Mouse (Mus musculus) heart, embryonic 12.5 days (tissue): ENCODE results near the gene Tnks2. TPM values are rescaled to one million over a fixed set of nuclear protein-coding genes. Genes with fewer than 3 reads are reported as not detected.
"Not testable (repeated sequence)": the region's sequence is repeated elsewhere in the genome, so short reads cannot be mapped to it uniquely, and the experiment has no call there.

ENCODE experiments used
- ATAC-seq: fragments of 200-750 bp; cut with Nextera tagmentation; 2 replicates; pipeline ENCODE4 v1.8.0; 2017; ENCODE audit warnings: moderate TSS enrichment, moderate library complexity; ENCODE audit not compliant: insufficient number of reproducible peaks, low FRiP score
- H3K27ac ChIP-seq: fragments of 300-500 bp; sonication (generic); 2 replicates; pipeline ENCODE4 v1.5.1; 2016; ENCODE audit warnings: mild to moderate bottlenecking, moderate library complexity; ENCODE audit not compliant: poor library complexity, severe bottlenecking
- H3K27me3 ChIP-seq: fragments of 300-500 bp; sonication (generic); replicated peaks from 2 replicates; pipeline ENCODE4 v1.6.1; 2016; ENCODE audit warnings: mild to moderate bottlenecking, moderate library complexity
- H3K36me3 ChIP-seq: fragments of 300-500 bp; sonication (generic); 2 replicates; pipeline ENCODE4 v1.6.1; 2016; ENCODE audit warnings: mild to moderate bottlenecking, moderate library complexity
- H3K4me1 ChIP-seq: fragments of 300-500 bp; sonication (generic); replicated peaks from 2 replicates; pipeline ENCODE4 v1.6.1; 2016; ENCODE audit warnings: mild to moderate bottlenecking
- H3K4me2 ChIP-seq: fragments of 300-500 bp; sonication (generic); 2 replicates; pipeline ENCODE4 v1.6.1; 2016; ENCODE audit warnings: mild to moderate bottlenecking, moderate library complexity
- H3K4me3 ChIP-seq: fragments of 300-500 bp; sonication (generic); 2 replicates; pipeline ENCODE4 v1.5.1; 2016; ENCODE audit warnings: mild to moderate bottlenecking
- H3K9ac ChIP-seq: fragments of 300-500 bp; sonication (generic); 2 replicates; pipeline ENCODE4 v1.6.1; 2016; ENCODE audit warnings: mild to moderate bottlenecking, moderate library complexity
- H3K9me3 ChIP-seq: fragments of 300-500 bp; sonication (generic); replicated peaks from 2 replicates; pipeline ENCODE4 v1.6.1; 2016; ENCODE audit warnings: mild to moderate bottlenecking, moderate library complexity
- whole genome bisulfite sequencing: fragments of 180-500 bp; shearing (Covaris S2); methylation state at CpG from one replicate; pipeline ENCODE4 v1.1.7; 2016; 5-methylcytosine and 5-hydroxymethylcytosine counted together
- polyA plus RNA-seq: library from polyadenylated mRNA; unstranded; fragments of >200 nt; fragmentation: Nextera tagmentation; extraction: Ambion mirVana; gene quantifications from 2 replicates; pipeline ENCODE4 v1.2.1, GENCODE M21; 2016

Tnks2 gene
- polyA plus RNA-seq, 1 experiment from 2014 or later: 81.3 TPM

GRCm38 (mm10) chr19:36867416-36867815, 33.4 kb downstream of the Tnks2 start:
- ATAC-seq: no peak
- Histone ChIP-seq H3K27ac (no peak overlapping the region), H3K4me3 (no peak overlapping the region), H3K27me3 (no peaks in the 10 kb centered on the region), H3K4me2 (no peak overlapping the region), H3K9ac (no peak overlapping the region), H3K9me3 (no peaks in the 10 kb centered on the region), H3K36me3 (peaks cover 67% of the 10 kb centered on the region), H3K4me1 (no peaks in the 10 kb centered on the region)
- 93% methylated on average over 8 of the region's 8 CpGs for WGBS

DNA sequence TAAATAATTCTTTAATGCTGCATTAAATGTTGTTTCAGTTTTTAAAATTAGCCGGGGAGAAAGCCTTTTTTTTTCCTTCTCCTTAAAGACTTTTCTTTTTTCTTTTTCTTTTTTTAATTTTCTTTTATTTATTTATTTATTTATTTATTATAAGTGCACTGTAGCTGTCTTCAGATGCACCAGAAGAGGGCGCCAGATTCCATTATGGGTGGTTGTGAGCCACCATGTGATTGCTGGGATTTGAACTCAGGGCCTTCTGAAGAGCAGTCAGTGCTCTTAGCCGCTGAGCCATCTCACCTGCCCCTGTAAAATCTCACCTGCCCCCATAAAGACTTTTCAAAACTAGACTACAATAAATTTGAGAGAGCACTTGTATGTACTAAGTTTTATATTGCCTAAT, 34.6 kb downstream of the Tnks2 start:
- not testable (repeated sequence) for H3K9ac ChIP-seq, H3K4me3 ChIP-seq, ATAC-seq, H3K27ac ChIP-seq, H3K4me2 ChIP-seq, H3K27me3 ChIP-seq, H3K9me3 ChIP-seq, H3K4me1 ChIP-seq
- WGBS: 76% methylated on average over 3 of the region's 3 CpGs
- H3K36me3 ChIP-seq: peaks cover 68% of the 10 kb centered on the region

DNA sequence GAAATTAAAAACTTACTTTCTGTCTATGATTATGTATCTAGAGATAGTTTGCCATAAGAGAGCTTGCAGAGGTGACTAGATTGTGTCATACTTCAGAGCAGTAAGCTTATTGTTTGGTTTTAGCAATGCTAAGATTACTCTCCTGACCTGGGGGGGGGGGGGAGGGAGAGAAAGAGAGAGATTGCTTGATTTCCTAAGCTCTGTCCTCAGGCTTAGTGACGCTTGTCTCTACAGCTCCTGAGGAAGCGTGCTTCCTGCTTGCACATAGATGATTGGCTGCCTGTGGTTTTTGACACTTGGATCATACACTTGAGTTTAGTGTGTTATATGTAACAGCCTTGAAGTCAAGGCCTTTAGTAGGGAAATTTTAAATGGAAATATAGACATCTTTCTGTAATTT, 40.6 kb downstream of the Tnks2 start:
- ATAC-seq: no peak
- Histone ChIP-seq H3K9me3 (no peaks in the 10 kb centered on the region), H3K9ac (no peak overlapping the region), H3K4me3 (no peak overlapping the region), H3K4me1 (peaks cover 15% of the 10 kb centered on the region), H3K27me3 (no peaks in the 10 kb centered on the region), H3K4me2 (no peak overlapping the region), H3K36me3 (peaks cover 69% of the 10 kb centered on the region), H3K27ac (no peak overlapping the region)
- WGBS: 85% methylated on average over 2 of the region's 2 CpGs

DNA sequence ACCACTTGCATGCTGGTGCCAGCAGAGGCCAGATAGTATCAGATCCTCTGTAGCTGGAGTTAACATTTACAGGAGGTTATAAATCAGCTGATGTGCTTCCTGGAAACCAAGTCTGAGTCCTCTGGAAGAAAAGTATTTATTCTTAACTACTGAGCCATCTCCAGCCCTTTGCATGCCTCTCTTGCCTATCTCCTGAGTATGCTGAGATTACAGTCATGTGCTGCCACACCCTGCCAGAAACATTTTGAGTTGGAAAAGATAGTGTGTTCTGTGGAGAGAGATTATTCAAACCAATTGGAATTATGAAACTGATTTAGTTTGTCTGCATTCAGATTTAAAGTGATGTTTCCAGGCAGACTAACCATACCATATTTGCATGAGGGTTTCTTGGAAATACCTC, 43.3 kb downstream of the Tnks2 start:
- Histone ChIP-seq H3K4me2 (no peak overlapping the region), H3K36me3 (peaks cover 78% of the 10 kb centered on the region), H3K27me3 (no peaks in the 10 kb centered on the region), H3K4me1 (peaks cover 15% of the 10 kb centered on the region), H3K4me3 (no peak overlapping the region), H3K27ac (peak overlapping the region; percentile 43; the same call in 1 of the 2 replicates), H3K9ac (no peak overlapping the region), H3K9me3 (no peaks in the 10 kb centered on the region)
- ATAC-seq: no peak

DNA sequence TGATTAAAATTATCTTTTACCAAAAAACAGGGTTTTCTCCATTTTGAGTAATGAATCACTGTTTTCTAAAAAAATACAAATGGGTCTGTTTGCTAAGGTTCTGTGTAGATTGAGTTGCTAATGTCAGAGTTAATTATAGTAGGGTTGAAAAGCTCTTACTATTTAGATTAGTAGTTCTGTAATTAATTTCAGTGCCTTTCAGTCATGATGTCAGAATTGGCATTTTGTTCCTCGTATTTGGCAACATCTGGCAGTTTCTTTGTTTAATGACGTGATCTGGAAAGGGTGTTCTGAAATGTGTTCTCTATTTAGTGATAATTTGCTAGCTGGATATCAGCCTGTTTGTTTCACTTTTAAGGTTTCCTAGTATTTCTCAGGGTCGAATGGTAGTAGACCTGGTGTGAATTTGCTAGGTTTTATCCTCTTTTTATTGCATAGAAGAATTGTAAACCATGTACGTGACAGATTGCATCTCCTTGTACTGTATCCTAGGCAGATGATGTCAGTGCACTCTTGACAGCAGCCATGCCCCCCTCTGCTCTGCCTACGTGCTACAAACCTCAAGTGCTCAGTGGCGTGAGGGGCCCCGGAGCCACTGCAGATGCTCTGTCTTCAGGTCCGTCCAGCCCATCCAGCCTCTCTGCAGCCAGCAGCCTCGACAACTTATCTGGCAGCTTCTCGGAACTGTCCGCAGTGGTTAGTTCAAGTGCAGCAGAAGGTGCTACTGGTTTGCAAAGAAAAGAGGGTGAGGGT, 44.9 kb downstream of the Tnks2 start:
- 51% methylated on average over 11 of the region's 11 CpGs for WGBS
- peak overlapping the region; percentile 73 for H3K27ac ChIP-seq
- no peak overlapping the region; the same call in 1 of the 2 replicates for H3K4me2 ChIP-seq
- H3K9ac ChIP-seq: no peak overlapping the region
- H3K36me3 ChIP-seq: peaks cover 81% of the 10 kb centered on the region
- peaks cover 15% of the 10 kb centered on the region for H3K4me1 ChIP-seq
- H3K27me3 ChIP-seq: no peaks in the 10 kb centered on the region
- H3K9me3 ChIP-seq: no peaks in the 10 kb centered on the region
- 0 out of 2 replicates have a peak, but pooled peaks have one; percentile 72 for ATAC-seq
- no peak overlapping the region for H3K4me3 ChIP-seq

DNA sequence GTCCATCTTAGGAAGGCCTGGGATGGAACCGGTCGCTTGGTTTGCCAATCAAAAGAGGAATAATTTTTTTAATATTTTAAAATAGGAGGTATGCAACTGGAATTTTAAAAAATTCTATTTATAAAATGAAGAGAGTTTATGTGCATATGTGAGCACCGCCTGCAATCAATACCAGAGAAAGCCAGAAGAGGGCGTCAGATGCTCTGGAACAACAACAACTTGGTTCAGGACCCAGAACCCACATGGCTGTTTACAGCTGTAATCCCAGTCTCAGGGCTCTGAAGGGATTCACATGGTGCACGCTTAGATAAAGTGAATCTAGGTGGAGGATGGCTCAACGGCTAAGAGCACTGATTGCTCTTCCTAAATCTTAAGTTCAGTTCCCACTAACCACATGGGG, 49.1 kb downstream of the Tnks2 start:
- no peak for ATAC-seq
- Histone ChIP-seq H3K36me3 (peaks cover 78% of the 10 kb centered on the region), H3K4me3 (no peak overlapping the region)

GRCm38 (mm10) chr19:36886316-36886715, 52.3 kb downstream of the Tnks2 start:
- WGBS: 83% methylated on average over 2 of the region's 2 CpGs
- Histone ChIP-seq H3K4me1 (0 out of 2 replicates have a peak, but pooled peaks cover 4% of the 10 kb centered on the region), H3K27me3 (no peaks in the 10 kb centered on the region), H3K4me3 (no peak overlapping the region), H3K27ac (no peak overlapping the region), H3K4me2 (no peak overlapping the region), H3K36me3 (peaks cover 88% of the 10 kb centered on the region), H3K9ac (no peak overlapping the region), H3K9me3 (no peaks in the 10 kb centered on the region)
- ATAC-seq: no peak

More for the DNA sequence above, 49.1 kb downstream of the Tnks2 start:
- H3K27me3 ChIP-seq: no peaks in the 10 kb centered on the region
- H3K9me3 ChIP-seq: no peaks in the 10 kb centered on the region
- no peak overlapping the region for H3K4me2 ChIP-seq
- no peak overlapping the region for H3K9ac ChIP-seq
- peaks cover 8% of the 10 kb centered on the region; the same call in 1 of the 2 replicates for H3K4me1 ChIP-seq
- H3K27ac ChIP-seq: no peak overlapping the region
- 86% methylated on average over 6 of the region's 6 CpGs for WGBS

DNA sequence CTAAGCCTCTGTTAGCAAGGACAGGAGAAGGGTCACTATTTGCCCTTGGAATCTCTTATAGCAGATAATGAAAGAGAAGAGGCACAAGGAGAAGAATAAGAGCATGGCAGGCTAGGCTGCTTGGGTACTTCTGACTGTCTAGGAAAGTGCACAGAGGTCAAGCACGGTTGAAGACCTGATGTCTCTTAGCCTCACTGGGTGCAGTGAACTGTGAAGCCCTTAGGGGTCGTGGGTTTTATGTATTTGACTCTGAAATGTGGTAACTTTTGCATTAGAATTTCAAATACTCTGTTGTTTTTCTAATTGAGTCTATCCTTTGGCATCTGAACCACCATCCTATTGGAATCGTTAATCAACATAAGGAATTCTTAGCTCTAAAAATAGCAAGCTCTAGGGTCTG, 53.7 kb downstream of the Tnks2 start:
- H3K9ac ChIP-seq: no peak overlapping the region
- no peak overlapping the region for H3K4me2 ChIP-seq
- H3K4me1 ChIP-seq: 0 out of 2 replicates have a peak, but pooled peaks cover 4% of the 10 kb centered on the region
- H3K9me3 ChIP-seq: no peaks in the 10 kb centered on the region
- no peak overlapping the region for H3K4me3 ChIP-seq
- H3K27ac ChIP-seq: no peak overlapping the region
- H3K36me3 ChIP-seq: peaks cover 83% of the 10 kb centered on the region
- H3K27me3 ChIP-seq: no peaks in the 10 kb centered on the region
- WGBS: 78% methylated on average over 3 of the region's 3 CpGs
- no peak for ATAC-seq

- no peak overlapping the region for H3K27ac ChIP-seq
- no peak overlapping the region for H3K4me2 ChIP-seq
- H3K4me3 ChIP-seq: no peak overlapping the region
- no peak for ATAC-seq
- peaks cover 70% of the 10 kb centered on the region for H3K36me3 ChIP-seq
- H3K9me3 ChIP-seq: no peaks in the 10 kb centered on the region
- peaks cover 5% of the 10 kb centered on the region for H3K4me1 ChIP-seq
- 93% methylated on average over 3 of the region's 3 CpGs for whole genome bisulfite sequencing
- H3K9ac ChIP-seq: no peak overlapping the region
- no peaks in the 10 kb centered on the region for H3K27me3 ChIP-seq
Measured at GRCm38 (mm10) chr19:36891746-36892145, 57.7 kb downstream of the Tnks2 start.

- WGBS: 28% methylated on average over 10 of the region's 10 CpGs
- ATAC-seq: no peak
- H3K4me1 ChIP-seq: peaks cover 5% of the 10 kb centered on the region
- peaks cover 23% of the 10 kb centered on the region for H3K36me3 ChIP-seq
- no peak overlapping the region for H3K4me3 ChIP-seq
- H3K27me3 ChIP-seq: no peaks in the 10 kb centered on the region
- no peak overlapping the region for H3K9ac ChIP-seq
- no peaks in the 10 kb centered on the region for H3K9me3 ChIP-seq
- H3K4me2 ChIP-seq: no peak overlapping the region
- no peak overlapping the region for H3K27ac ChIP-seq
Measured at GRCm38 (mm10) chr19:36896791-36897569, 62.9 kb downstream of the Tnks2 start.

DNA sequence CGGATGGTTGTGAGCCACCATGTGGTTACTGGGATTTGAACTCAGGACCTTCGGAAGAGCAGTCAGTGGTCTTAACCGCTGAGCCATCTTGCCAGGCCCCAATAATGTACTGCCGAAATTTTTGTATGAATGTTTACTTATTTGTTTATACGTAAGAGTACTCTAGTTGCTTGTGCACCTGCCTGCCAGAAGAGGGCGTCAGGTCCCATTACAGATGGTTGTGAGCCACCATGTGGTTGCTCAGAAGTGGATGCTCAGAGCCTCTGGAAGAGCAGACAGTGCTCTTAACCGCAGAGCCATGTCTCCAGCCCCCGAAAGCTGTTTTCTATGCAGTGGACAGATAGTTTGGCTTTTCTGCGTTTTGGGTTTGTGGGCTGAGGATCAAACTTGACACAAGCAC, 63.7 kb downstream of the Tnks2 start:
- Histone ChIP-seq H3K4me3 (no peak overlapping the region), H3K27me3 (no peaks in the 10 kb centered on the region), H3K4me2 (no peak overlapping the region), H3K9ac (no peak overlapping the region), H3K27ac (no peak overlapping the region), H3K36me3 (peaks cover 21% of the 10 kb centered on the region), H3K4me1 (peaks cover 5% of the 10 kb centered on the region), H3K9me3 (no peaks in the 10 kb centered on the region)
- ATAC-seq: no peak
- WGBS: 53% methylated on average over 9 of the region's 9 CpGs
